Mouse (Mus musculus): ENCODE results near the gene Pknox2. TPM values are rescaled to one million over a fixed set of nuclear protein-coding genes. Genes with fewer than 3 reads are reported as not detected.

The Pknox2 gene
- polyA plus RNA-seq, 2 experiments: 7.3 to 14.5 TPM

- H3K4me1 ChIP-seq (ENCODE audit: control insufficient read depth, insufficient read depth, low read length): peaks cover 8% of the 10 kb centered on the region
- H3K27ac ChIP-seq (replicated peaks; ENCODE audit: low read depth, low read length): no peak overlapping the region
- H3K9ac ChIP-seq (ENCODE audit: low read depth, low read length, severe bottlenecking): no peak overlapping the region
- no peaks in the 10 kb centered on the region for H3K36me3 ChIP-seq (ENCODE audit: control insufficient read depth, insufficient read depth, low read length)
- H3K4me3 ChIP-seq (replicated peaks; ENCODE audit: low read length): no peak overlapping the region
- ATAC-seq (ENCODE audit: low FRiP score, low read depth) (no peak), DNase-seq (ENCODE audit: low spot score) (no peak)
- H3K4me2 ChIP-seq (replicated peaks; ENCODE audit: low read depth, low read length, severe bottlenecking): no peak overlapping the region
- no peaks in the 10 kb centered on the region for H3K27me3 ChIP-seq (ENCODE audit: control insufficient read depth, insufficient read depth, low read length)
- WGBS: 93% methylated on average over 6 of the region's 6 CpGs
- H3K9me3 ChIP-seq (ENCODE audit: control insufficient read depth, low read length): no peaks in the 10 kb centered on the region
- TF ChIP-seq POLR2A (IDR thresholded peaks at IDR 0.05; ENCODE audit: borderline replicate concordance, extremely low read depth, insufficient read depth, insufficient read length): no peak
These were observed 66.9 kb downstream of the Pknox2 start for GRCm38 (mm10) chr9:37080309-37080708.

GRCm38 (mm10) chr9:37077063-37077418 lies 70.2 kb downstream of the Pknox2 start:
- Histone ChIP-seq H3K36me3 (ENCODE audit: control insufficient read depth, insufficient read depth, low read length) (no peaks in the 10 kb centered on the region), H3K27me3 (ENCODE audit: control insufficient read depth, insufficient read depth, low read length) (no peaks in the 10 kb centered on the region), H3K4me1 (ENCODE audit: control insufficient read depth, insufficient read depth, low read length) (peaks cover 8% of the 10 kb centered on the region), H3K9me3 (ENCODE audit: control insufficient read depth, low read length) (no peaks in the 10 kb centered on the region), H3K9ac (ENCODE audit: low read depth, low read length, severe bottlenecking) (no peak overlapping the region), H3K27ac (replicated peaks; ENCODE audit: low read depth, low read length) (no peak overlapping the region), H3K4me2 (replicated peaks; ENCODE audit: low read depth, low read length, severe bottlenecking) (no peak overlapping the region), H3K4me3 (replicated peaks; ENCODE audit: low read length) (no peak overlapping the region)
- 57% methylated on average over 2 of the region's 2 CpGs for WGBS
- ATAC-seq (ENCODE audit: low FRiP score, low read depth): no peak
- DNase-seq (ENCODE audit: low spot score): no peak
- no peak for TF ChIP-seq POLR2A (IDR thresholded peaks at IDR 0.05; ENCODE audit: borderline replicate concordance, extremely low read depth, insufficient read depth, insufficient read length)

- ATAC-seq (ENCODE audit: low FRiP score, low read depth): no peak
- WGBS: 7% methylated on average over 15 of the region's 15 CpGs
These were observed 70.7 kb downstream of the Pknox2 start for GRCm38 (mm10) chr9:37076386-37077062.

DNA sequence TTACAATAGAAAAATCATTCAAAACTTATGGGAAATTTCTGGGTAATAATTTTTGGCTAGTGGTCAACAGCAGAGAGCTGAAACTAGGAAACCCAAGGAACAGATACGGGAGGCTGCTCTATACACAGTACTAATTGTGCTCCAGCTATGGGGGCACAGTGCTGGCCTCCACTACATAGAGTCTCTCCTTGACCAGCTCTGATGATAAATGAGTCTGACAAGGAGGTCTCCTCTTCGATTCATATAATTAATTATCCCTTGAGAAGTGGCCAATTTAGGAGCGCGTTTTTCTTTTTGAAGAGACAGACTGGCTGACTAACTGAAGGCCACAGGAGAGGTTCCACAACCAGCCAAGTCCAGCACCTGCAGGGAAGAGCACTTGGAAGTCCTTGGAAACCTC lies 71.3 kb downstream of the Pknox2 start:
- DNase-seq (ENCODE audit: low spot score): no peak
- Histone ChIP-seq H3K27me3 (ENCODE audit: control insufficient read depth, insufficient read depth, low read length) (no peaks in the 10 kb centered on the region), H3K4me3 (replicated peaks; ENCODE audit: low read length) (no peak overlapping the region), H3K9ac (ENCODE audit: low read depth, low read length, severe bottlenecking) (no peak overlapping the region), H3K36me3 (ENCODE audit: control insufficient read depth, insufficient read depth, low read length) (no peaks in the 10 kb centered on the region), H3K4me1 (ENCODE audit: control insufficient read depth, insufficient read depth, low read length) (peaks cover 12% of the 10 kb centered on the region), H3K4me2 (replicated peaks; ENCODE audit: low read depth, low read length, severe bottlenecking) (no peak overlapping the region), H3K9me3 (ENCODE audit: control insufficient read depth, low read length) (no peaks in the 10 kb centered on the region), H3K27ac (replicated peaks; ENCODE audit: low read depth, low read length) (no peak overlapping the region)
- 55% methylated on average over 4 of the region's 4 CpGs for WGBS
- no peak for ATAC-seq (ENCODE audit: low FRiP score, low read depth)
- TF ChIP-seq POLR2A (IDR thresholded peaks at IDR 0.05; ENCODE audit: borderline replicate concordance, extremely low read depth, insufficient read depth, insufficient read length): no peak

More at GRCm38 (mm10) chr9:37076386-37077062, 70.7 kb downstream of the Pknox2 start:
- H3K9ac ChIP-seq (ENCODE audit: low read depth, low read length, severe bottlenecking): no peak overlapping the region
- no peaks in the 10 kb centered on the region for H3K27me3 ChIP-seq (ENCODE audit: control insufficient read depth, insufficient read depth, low read length)
- no peak overlapping the region for H3K27ac ChIP-seq (replicated peaks; ENCODE audit: low read depth, low read length)
- H3K4me2 ChIP-seq (replicated peaks; ENCODE audit: low read depth, low read length, severe bottlenecking): no peak overlapping the region
- no peak for TF ChIP-seq POLR2A (IDR thresholded peaks at IDR 0.05; ENCODE audit: borderline replicate concordance, extremely low read depth, insufficient read depth, insufficient read length)
- no peak for DNase-seq (ENCODE audit: low spot score)
- no peaks in the 10 kb centered on the region for H3K36me3 ChIP-seq (ENCODE audit: control insufficient read depth, insufficient read depth, low read length)
- H3K4me1 ChIP-seq (ENCODE audit: control insufficient read depth, insufficient read depth, low read length): peaks cover 8% of the 10 kb centered on the region
- no peaks in the 10 kb centered on the region for H3K9me3 ChIP-seq (ENCODE audit: control insufficient read depth, low read length)
- H3K4me3 ChIP-seq (replicated peaks; ENCODE audit: low read length): no peak overlapping the region

- H3K4me2 ChIP-seq (replicated peaks; ENCODE audit: low read depth, low read length, severe bottlenecking): no peak overlapping the region
These were observed 77.6 kb downstream of the Pknox2 start for GRCm38 (mm10) chr9:37069391-37070312.

More at GRCm38 (mm10) chr9:37069391-37070312, 77.6 kb downstream of the Pknox2 start:
- Histone ChIP-seq H3K4me3 (replicated peaks; ENCODE audit: low read length) (no peak overlapping the region), H3K27me3 (ENCODE audit: control insufficient read depth, insufficient read depth, low read length) (no peaks in the 10 kb centered on the region), H3K36me3 (ENCODE audit: control insufficient read depth, insufficient read depth, low read length) (no peaks in the 10 kb centered on the region), H3K9me3 (ENCODE audit: control insufficient read depth, low read length) (no peaks in the 10 kb centered on the region), H3K27ac (replicated peaks; ENCODE audit: low read depth, low read length) (no peak overlapping the region), H3K4me1 (ENCODE audit: control insufficient read depth, insufficient read depth, low read length) (0 out of 2 replicates have a peak, but pooled peaks cover 4% of the 10 kb centered on the region), H3K9ac (ENCODE audit: low read depth, low read length, severe bottlenecking) (no peak overlapping the region)
- DNase-seq (ENCODE audit: low spot score) (no peak), ATAC-seq (ENCODE audit: low FRiP score, low read depth) (no peak)
- 86% methylated on average over 6 of the region's 6 CpGs for WGBS
- no peak for TF ChIP-seq POLR2A (IDR thresholded peaks at IDR 0.05; ENCODE audit: borderline replicate concordance, extremely low read depth, insufficient read depth, insufficient read length)

Data from limb, embryonic 14.5 days (tissue).